Mouse (Mus musculus) lung, postnatal 0 days (tissue): ENCODE results near the gene Abtb2.

Source experiments
- CTCF ChIP-seq: IDR thresholded peaks from 2 replicates; pipeline ENCODE4 v1.5.1; 2016; ENCODE audit warnings: antibody characterized with exemption, mild to moderate bottlenecking
- EP300 ChIP-seq: IDR thresholded peaks from 2 replicates; pipeline ENCODE4 v1.6.1; 2016; ENCODE audit warnings: antibody characterized with exemption, mild to moderate bottlenecking, control low read depth

DNA sequence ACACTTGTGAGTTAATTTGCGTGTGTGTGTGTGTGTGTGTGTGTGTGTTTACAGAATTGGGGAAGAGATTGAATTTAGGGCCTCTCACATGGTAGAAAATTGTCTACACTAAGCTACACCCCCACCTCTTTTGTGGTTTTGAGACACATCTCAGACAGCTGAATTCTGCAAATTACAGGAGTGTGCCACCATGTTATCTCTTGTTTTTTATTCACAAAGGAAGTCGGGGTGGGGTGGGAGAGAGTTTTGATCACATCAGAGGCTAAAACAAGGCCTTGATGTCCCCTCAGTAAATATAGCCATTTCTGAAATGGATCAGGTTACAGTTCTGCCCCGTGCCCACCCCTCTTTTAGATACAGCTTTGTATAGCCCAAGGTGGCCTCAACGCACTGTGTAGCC, 86.0 kb downstream of the Abtb2 start:
- TF ChIP-seq CTCF (no peak), EP300 (no peak)
